Mouse (Mus musculus) forebrain, embryonic 11.5 days (tissue): Measurements from ENCODE around the gene Zmynd11. TPM values are rescaled to one million over a fixed set of nuclear protein-coding genes. Genes with fewer than 3 reads are reported as not detected.

Source experiments
- ATAC-seq: fragments of 200-750 bp; cut with Nextera tagmentation; replicated peaks from 2 replicates; pipeline ENCODE4 v1.8.0; 2017; ENCODE audit warnings: moderate TSS enrichment; ENCODE audit not compliant: low FRiP score
- DNase-seq: peaks from one replicate; pipeline ENCODE4 v3.0.0-alpha.2; 2017; ENCODE audit warnings: low spot score
- H3K27ac ChIP-seq: fragments of 300-500 bp; sonication (generic); 2 replicates; pipeline ENCODE4 v1.5.1; 2014; ENCODE audit warnings: low read depth, low read length
- H3K27me3 ChIP-seq: fragments of 300-500 bp; sonication (generic); 2 replicates; pipeline ENCODE4 v1.6.1; 2014; ENCODE audit warnings: mild to moderate bottlenecking, low read length, mixed read lengths; ENCODE audit not compliant: control insufficient read depth, insufficient read depth
- H3K36me3 ChIP-seq: fragments of 300-500 bp; sonication (generic); 2 replicates; pipeline ENCODE4 v1.6.1; 2014; ENCODE audit warnings: mild to moderate bottlenecking, low read length, moderate library complexity, mixed read lengths; ENCODE audit not compliant: control insufficient read depth, insufficient read depth
- H3K4me1 ChIP-seq: fragments of 300-500 bp; sonication (generic); replicated peaks from 2 replicates; pipeline ENCODE4 v1.6.1; 2014; ENCODE audit warnings: low read length, mixed read lengths; ENCODE audit not compliant: control insufficient read depth, insufficient read depth
- H3K4me2 ChIP-seq: fragments of 300-500 bp; sonication (generic); 2 replicates; pipeline ENCODE4 v1.6.1; 2014; ENCODE audit warnings: low read depth, mild to moderate bottlenecking, low read length, moderate library complexity, mixed read lengths; ENCODE audit not compliant: severe bottlenecking
- H3K4me3 ChIP-seq: fragments of 300-500 bp; sonication (generic); 2 replicates; pipeline ENCODE4 v1.5.1; 2014; ENCODE audit warnings: low read depth, low read length
- H3K9ac ChIP-seq: fragments of 300-500 bp; sonication (generic); 2 replicates; pipeline ENCODE4 v1.6.1; 2014; ENCODE audit warnings: low read length
- H3K9me3 ChIP-seq: fragments of 300-500 bp; sonication (generic); 2 replicates; pipeline ENCODE4 v1.6.1; 2016; ENCODE audit warnings: low read length, mixed read lengths; ENCODE audit not compliant: control insufficient read depth
- WGBS: fragments of 180-500 bp; shearing (Covaris S2); extraction: QIAGEN DNeasy Blood & Tissue Kit; methylation state at CpG from one replicate; pipeline ENCODE4 v1.1.7; 2014; 5-methylcytosine and 5-hydroxymethylcytosine counted together
- polyA plus RNA-seq: library from polyadenylated mRNA; unstranded; fragments of >200 nt; fragmentation: Nextera tagmentation; extraction: Ambion mirVana; gene quantifications from 2 replicates; pipeline ENCODE4 v1.2.1, GENCODE M21; 2014

The Zmynd11 gene
- polyA plus RNA-seq, 1 experiment from 2014 or later, result 138 TPM

- Histone ChIP-seq H3K4me3 (no peak overlapping the region), H3K27ac (no peak overlapping the region), H3K36me3 (no peaks in the 10 kb centered on the region), H3K9ac (no peak overlapping the region), H3K4me1 (no peaks in the 10 kb centered on the region), H3K4me2 (no peak overlapping the region), H3K9me3 (no peaks in the 10 kb centered on the region), H3K27me3 (no peaks in the 10 kb centered on the region)
- DNase-seq (no peak), ATAC-seq (no peak)
- 86% methylated on average over 7 of the region's 7 CpGs for whole genome bisulfite sequencing
Observed at GRCm38 (mm10) chr13:9708433-9709240, 56.5 kb downstream of the Zmynd11 start.

- no peak overlapping the region for H3K9ac ChIP-seq
- no peak overlapping the region for H3K4me3 ChIP-seq
- no peak overlapping the region for H3K27ac ChIP-seq
- no peak for ATAC-seq
- WGBS, result 90% methylated on average over 8 of the region's 8 CpGs
- H3K9me3 ChIP-seq, result no peaks in the 10 kb centered on the region
- H3K4me2 ChIP-seq, result no peak overlapping the region
- DNase-seq, result no peak
- H3K27me3 ChIP-seq, result no peaks in the 10 kb centered on the region
- H3K36me3 ChIP-seq, result no peaks in the 10 kb centered on the region
- no peaks in the 10 kb centered on the region for H3K4me1 ChIP-seq
Observed at GRCm38 (mm10) chr13:9706720-9707119, 58.4 kb downstream of the Zmynd11 start.

GRCm38 (mm10) chr13:9702615-9703235 lies 62.4 kb downstream of the Zmynd11 start:
- no peak overlapping the region for H3K4me2 ChIP-seq
- no peaks in the 10 kb centered on the region for H3K27me3 ChIP-seq
- DNase-seq, result no peak
- no peak for ATAC-seq
- no peaks in the 10 kb centered on the region for H3K4me1 ChIP-seq
- H3K36me3 ChIP-seq, result no peaks in the 10 kb centered on the region
- H3K27ac ChIP-seq, result no peak overlapping the region
- H3K9me3 ChIP-seq, result no peaks in the 10 kb centered on the region
- H3K9ac ChIP-seq, result no peak overlapping the region
- H3K4me3 ChIP-seq, result no peak overlapping the region
- WGBS, result 83% methylated on average over 12 of the region's 12 CpGs

GRCm38 (mm10) chr13:9697340-9697739 lies 67.8 kb downstream of the Zmynd11 start:
- no peak overlapping the region for H3K4me3 ChIP-seq
- DNase-seq, result no peak
- WGBS, result 92% methylated on average over 4 of the region's 4 CpGs
- no peaks in the 10 kb centered on the region; the same call in 1 of the 2 replicates for H3K36me3 ChIP-seq
- H3K27me3 ChIP-seq, result no peaks in the 10 kb centered on the region
- no peaks in the 10 kb centered on the region for H3K4me1 ChIP-seq
- H3K27ac ChIP-seq, result no peak overlapping the region
- no peak for ATAC-seq
- no peak overlapping the region for H3K9ac ChIP-seq
- H3K4me2 ChIP-seq, result no peak overlapping the region
- H3K9me3 ChIP-seq, result no peaks in the 10 kb centered on the region

GRCm38 (mm10) chr13:9695809-9696208 lies 69.3 kb downstream of the Zmynd11 start:
- Histone ChIP-seq H3K4me3 (no peak overlapping the region), H3K4me1 (no peaks in the 10 kb centered on the region), H3K4me2 (no peak overlapping the region), H3K27me3 (no peaks in the 10 kb centered on the region), H3K36me3 (no peaks in the 10 kb centered on the region; the same call in none of the 2 replicates), H3K9me3 (no peaks in the 10 kb centered on the region), H3K9ac (no peak overlapping the region), H3K27ac (no peak overlapping the region)
- DNase-seq (no peak), ATAC-seq (no peak)

GRCm38 (mm10) chr13:9695403-9695802 lies 69.7 kb downstream of the Zmynd11 start:
- no peaks in the 10 kb centered on the region for H3K27me3 ChIP-seq
- no peak for DNase-seq
- peaks cover 2% of the 10 kb centered on the region for H3K36me3 ChIP-seq
- no peaks in the 10 kb centered on the region for H3K9me3 ChIP-seq
- no peak for ATAC-seq
- no peak overlapping the region for H3K4me3 ChIP-seq
- no peak overlapping the region for H3K27ac ChIP-seq
- H3K9ac ChIP-seq, result no peak overlapping the region
- no peaks in the 10 kb centered on the region for H3K4me1 ChIP-seq
- 94% methylated on average over 4 of the region's 4 CpGs for WGBS
- H3K4me2 ChIP-seq, result no peak overlapping the region

- Histone ChIP-seq H3K4me2 (no peak overlapping the region), H3K27ac (no peak overlapping the region), H3K4me1 (no peaks in the 10 kb centered on the region), H3K9me3 (no peaks in the 10 kb centered on the region), H3K36me3 (peaks cover 6% of the 10 kb centered on the region), H3K27me3 (no peaks in the 10 kb centered on the region), H3K4me3 (no peak overlapping the region), H3K9ac (no peak overlapping the region)
- WGBS, result 93% methylated on average over 6 of the region's 6 CpGs
- no peak for ATAC-seq
- DNase-seq, result no peak
Observed at GRCm38 (mm10) chr13:9694651-9695050, 70.5 kb downstream of the Zmynd11 start.

GRCm38 (mm10) chr13:9692876-9693275 lies 72.3 kb downstream of the Zmynd11 start:
- DNase-seq (no peak), ATAC-seq (no peak)
- H3K36me3 ChIP-seq, result peaks cover 17% of the 10 kb centered on the region
- WGBS, result 90% methylated on average over 3 of the region's 3 CpGs
- H3K27me3 ChIP-seq, result no peaks in the 10 kb centered on the region
- no peak overlapping the region for H3K4me3 ChIP-seq
- no peak overlapping the region for H3K27ac ChIP-seq
- no peaks in the 10 kb centered on the region for H3K9me3 ChIP-seq
- H3K9ac ChIP-seq, result no peak overlapping the region
- no peaks in the 10 kb centered on the region for H3K4me1 ChIP-seq
- H3K4me2 ChIP-seq, result no peak overlapping the region

GRCm38 (mm10) chr13:9689366-9689765 lies 75.8 kb downstream of the Zmynd11 start:
- peaks cover 21% of the 10 kb centered on the region for H3K36me3 ChIP-seq
- no peak overlapping the region for H3K27ac ChIP-seq
- no peak overlapping the region for H3K4me3 ChIP-seq
- no peak overlapping the region for H3K9ac ChIP-seq
- no peak for ATAC-seq
- no peaks in the 10 kb centered on the region for H3K27me3 ChIP-seq
- no peak for DNase-seq
- no peaks in the 10 kb centered on the region for H3K4me1 ChIP-seq
- H3K9me3 ChIP-seq, result no peaks in the 10 kb centered on the region
- H3K4me2 ChIP-seq, result no peak overlapping the region
- 92% methylated on average over 16 of the region's 16 CpGs for WGBS
